Mouse (Mus musculus): ENCODE measurements at regions not wholly inside any gene's neighbourhood (a gene's known extent, or its start where the extent isn't known, plus 50 kb on each side); places are given as distances from the start of the nearest gene placed in this dataset.

GRCm38 (mm10) chr3:144010558-144010957, 194.5 kb downstream of the Lmo4 start:
- no peak for DNase-seq

GRCm38 (mm10) chr3:144007111-144007619, 197.9 kb downstream of the Lmo4 start:
- no peak for DNase-seq

GRCm38 (mm10) chr3:143997909-143998308, 207.1 kb downstream of the Lmo4 start:
- DNase-seq = no peak

- no peak for DNase-seq
These were observed 210.0 kb downstream of the Lmo4 start for GRCm38 (mm10) chr3:143995045-143995444.

- no peak for DNase-seq
These were observed 216.0 kb downstream of the Lmo4 start for GRCm38 (mm10) chr3:143988991-143989390.

GRCm38 (mm10) chr3:143988037-143988436, 217.0 kb downstream of the Lmo4 start:
- DNase-seq = no peak

- DNase-seq = no peak
These were observed 218.2 kb downstream of the Lmo4 start for GRCm38 (mm10) chr3:143986798-143987197.

GRCm38 (mm10) chr3:143986200-143986506, 218.9 kb downstream of the Lmo4 start:
- no peak for DNase-seq

- no peak for DNase-seq
These were observed 219.4 kb downstream of the Lmo4 start for GRCm38 (mm10) chr3:143985349-143986199.

- DNase-seq = no peak
These were observed 226.3 kb downstream of the Lmo4 start for GRCm38 (mm10) chr3:143978703-143979102.

GRCm38 (mm10) chr3:143977886-143978447, 227.1 kb downstream of the Lmo4 start:
- DNase-seq = peak; percentile 36

- no peak for DNase-seq
These were observed 231.4 kb downstream of the Lmo4 start for GRCm38 (mm10) chr3:143973582-143973981.

- DNase-seq = no peak
These were observed 232.7 kb downstream of the Lmo4 start for GRCm38 (mm10) chr3:143972351-143972750.

GRCm38 (mm10) chr3:143970771-143971170, 234.2 kb downstream of the Lmo4 start:
- DNase-seq = no peak

- no peak for DNase-seq
These were observed 249.5 kb downstream of the Lmo4 start for GRCm38 (mm10) chr3:143955508-143955907.

- DNase-seq = no peak
These were observed 250.2 kb downstream of the Lmo4 start for GRCm38 (mm10) chr3:143954822-143955221.

GRCm38 (mm10) chr3:143952289-143952688, 252.7 kb downstream of the Lmo4 start:
- no peak for DNase-seq

- no peak for DNase-seq
These were observed 255.4 kb downstream of the Lmo4 start for GRCm38 (mm10) chr3:143949656-143950055.

GRCm38 (mm10) chr3:143949026-143949637, 255.9 kb downstream of the Lmo4 start:
- DNase-seq = peak; percentile 76

- DNase-seq = no peak
These were observed 257.1 kb downstream of the Lmo4 start for GRCm38 (mm10) chr3:143947938-143948267.

GRCm38 (mm10) chr3:143947079-143947937, 257.7 kb downstream of the Lmo4 start:
- DNase-seq = no peak

- DNase-seq = no peak
These were observed 265.8 kb downstream of the Lmo4 start for GRCm38 (mm10) chr3:143939068-143939709.

- no peak for DNase-seq
These were observed 279.7 kb downstream of the Lmo4 start for GRCm38 (mm10) chr3:143925322-143925721.
